Mouse (Mus musculus) neural tube, embryonic 12.5 days (tissue): Measurements from ENCODE around the gene Gm28230. TPM values are rescaled to one million over a fixed set of nuclear protein-coding genes. Genes with fewer than 3 reads are reported as not detected.
A peak's percentile ranks its signal among the peaks of the same experiment; 100 is the strongest.

Experiments
- ATAC-seq: fragments of 200-750 bp; cut with Nextera tagmentation; 2 replicates; pipeline ENCODE4 v1.8.0; 2017; ENCODE audit warnings: low read depth, mild to moderate bottlenecking, moderate TSS enrichment, moderate library complexity; ENCODE audit not compliant: low FRiP score
- H3K27ac ChIP-seq: fragments of 300-500 bp; sonication (generic); 2 replicates; pipeline ENCODE4 v1.5.1; 2016
- H3K27me3 ChIP-seq: fragments of 300-500 bp; sonication (generic); replicated peaks from 2 replicates; pipeline ENCODE4 v1.6.1; 2016; ENCODE audit warnings: mild to moderate bottlenecking
- H3K36me3 ChIP-seq: fragments of 300-500 bp; sonication (generic); 2 replicates; pipeline ENCODE4 v1.6.1; 2016; ENCODE audit warnings: mild to moderate bottlenecking
- H3K4me1 ChIP-seq: fragments of 300-500 bp; sonication (generic); 2 replicates; pipeline ENCODE4 v1.6.1; 2016
- H3K4me2 ChIP-seq: fragments of 300-500 bp; sonication (generic); replicated peaks from 2 replicates; pipeline ENCODE4 v1.6.1; 2016; ENCODE audit warnings: mild to moderate bottlenecking
- H3K4me3 ChIP-seq: fragments of 300-500 bp; sonication (generic); 2 replicates; pipeline ENCODE4 v1.5.1; 2016
- H3K9ac ChIP-seq: fragments of 300-500 bp; sonication (generic); 2 replicates; pipeline ENCODE4 v1.6.1; 2016; ENCODE audit warnings: mild to moderate bottlenecking
- H3K9me3 ChIP-seq: fragments of 300-500 bp; sonication (generic); 2 replicates; pipeline ENCODE4 v1.6.1; 2016; ENCODE audit warnings: mild to moderate bottlenecking
- WGBS: fragments of 180-500 bp; shearing (Covaris S2); methylation state at CpG from one replicate; pipeline ENCODE4 v1.1.7; 2016; 5-methylcytosine and 5-hydroxymethylcytosine counted together
- microRNA counts: library from miRNA; unstranded; fragments of <30 nt; microRNA quantifications from one replicate; lab custom pipeline; 2017
- microRNA-seq: library from miRNA; unstranded; fragments of <30 nt; microRNA quantifications from one replicate; pipeline ENCODE4, GENCODE M21; 2017
- polyA plus RNA-seq: library from polyadenylated mRNA; unstranded; fragments of >200 nt; fragmentation: Nextera tagmentation; extraction: Ambion mirVana; gene quantifications from 2 replicates; pipeline ENCODE4 v1.2.1, GENCODE M21; 2016

Gene Gm28230
- polyA plus RNA-seq, 1 experiment from 2014 or later = 6.9 TPM

GRCm38 (mm10) chr2:74795531-74795930, 69.0 kb downstream of the Gm28230 start:
- no peaks in the 10 kb centered on the region for H3K9me3 ChIP-seq
- no peaks in the 10 kb centered on the region for H3K27me3 ChIP-seq
- ATAC-seq = no peak
- no peaks in the 10 kb centered on the region for H3K4me1 ChIP-seq
- no peak overlapping the region for H3K9ac ChIP-seq
- H3K4me2 ChIP-seq = no peak overlapping the region
- no peak overlapping the region for H3K27ac ChIP-seq
- WGBS = 62% methylated on average over 7 of the region's 7 CpGs
- H3K36me3 ChIP-seq = no peaks in the 10 kb centered on the region
- H3K4me3 ChIP-seq = no peak overlapping the region

MicroRNA genes within 50 kb of the gene (microRNA counts, 519-probe panel; counts per million panel counts)
- microRNA mmu-miR-10b (lab: Ali Mortazavi, UCI) = 8,306 counts per million, percentile 99 among the panel's probes with 10 or more counts

Small RNA genes lying within 50 kb of the gene (microRNA-seq; reads per million reads assigned to microRNA genes)
- not detected for gene Gm44463
- 157,777 reads per million, percentile 100 among the genes with 10 or more reads in this experiment for gene Mir10b

Other genes starting within 250 kb of the Gm28230 start
- 48.4 and 51.7 TPM in 2 replicates for gene Lnpk, start 147.3 kb upstream of the Gm28230 start, polyA plus RNA-seq
- gene Evx2, start 67.2 kb upstream of the Gm28230 start, polyA plus RNA-seq = 1.1 and 1.2 TPM in 2 replicates
- gene Hoxd13, start 58.4 kb upstream of the Gm28230 start, polyA plus RNA-seq = 0.57 and 2.5 TPM in 2 replicates
- gene Hoxd12, start 51.7 kb upstream of the Gm28230 start, polyA plus RNA-seq = 4.1 and 8.0 TPM in 2 replicates
- 19.1 and 25.2 TPM in 2 replicates for gene Hoxd11, start 47.2 kb upstream of the Gm28230 start, polyA plus RNA-seq
- 48.9 and 49.0 TPM in 2 replicates for gene Hoxd10, start 34.8 kb upstream of the Gm28230 start, polyA plus RNA-seq
- gene Hoxd9, start 29.0 kb upstream of the Gm28230 start, polyA plus RNA-seq = 34.4 and 36.8 TPM in 2 replicates
- 20.8 and 21.4 TPM in 2 replicates for gene Hoxd8, start 22.1 kb upstream of the Gm28230 start, polyA plus RNA-seq
- 55.9 and 68.9 TPM in 2 replicates for gene Hoxd3, start 14.8 kb upstream of the Gm28230 start, polyA plus RNA-seq
- 14.2 and 16.0 TPM in 2 replicates for gene Hoxd4, start 14.8 kb upstream of the Gm28230 start, polyA plus RNA-seq
- 6.8 and 7.8 TPM in 2 replicates for gene Hoxd1, start 36.3 kb downstream of the Gm28230 start, polyA plus RNA-seq
- gene Mtx2, start 99.1 kb downstream of the Gm28230 start, polyA plus RNA-seq = 139 and 144 TPM in 2 replicates